Mouse (Mus musculus): ENCODE measurements around the gene Rpl10. TPM values are rescaled to one million over a fixed set of nuclear protein-coding genes. Genes with fewer than 3 reads are reported as not detected.
A peak's percentile ranks its signal among the peaks of the same experiment; 100 is the strongest.

The Rpl10 gene
- 100 to 1,000 TPM; 297 to 347 TPM for total RNA-seq (2021)

DNA sequence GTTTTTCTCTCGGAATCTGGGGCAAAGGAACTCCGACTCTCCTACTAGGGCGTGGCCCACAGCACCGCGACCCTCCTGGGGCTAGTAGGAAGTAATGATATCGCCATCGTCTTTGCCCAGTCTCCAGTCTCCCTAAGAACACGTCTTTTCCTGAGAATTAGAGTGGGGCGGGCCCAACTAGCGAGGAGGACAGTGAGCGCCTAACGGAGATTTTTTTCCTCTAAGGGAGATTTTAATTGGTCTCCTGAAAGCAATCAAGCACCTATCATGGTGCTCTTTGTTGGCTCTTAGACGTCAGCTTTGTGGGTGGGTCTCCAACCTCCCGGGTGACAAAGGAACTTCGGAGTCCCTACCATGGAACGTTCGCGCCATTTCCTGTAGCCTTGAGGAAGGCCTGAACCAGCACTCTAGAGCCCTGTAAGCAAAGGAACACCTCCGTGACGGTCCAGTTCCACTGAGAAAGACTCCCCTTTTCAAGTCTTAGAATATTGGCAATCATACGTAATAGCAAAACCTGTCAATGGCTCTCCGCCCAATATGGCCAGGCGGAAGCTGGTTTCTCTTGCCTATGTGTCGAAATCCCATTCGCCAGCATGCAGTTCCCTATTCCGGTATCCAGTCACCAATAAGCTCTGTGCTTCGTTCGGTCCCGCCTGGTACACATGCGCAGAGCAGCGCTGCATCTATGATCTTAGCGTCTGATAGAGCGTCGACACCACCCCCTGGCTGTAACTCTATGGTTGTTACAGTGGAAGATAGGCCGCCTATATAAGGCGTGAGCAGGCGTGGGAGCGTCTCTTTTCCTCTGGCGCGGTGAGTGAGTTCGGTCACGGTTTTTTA lies at the start of gene Rpl10:
TSS of gene Rpl10 (plus strand) at position 751 of the 840 bp plus-strand sequence.
- peak; percentile 92 for DNase-seq

GRCm38 (mm10) chrX:74230038-74230437 lies 40.6 kb upstream of the Rpl10 start:
- no peak for DNase-seq

GRCm38 (mm10) chrX:74233196-74233595 lies 37.4 kb upstream of the Rpl10 start:
- DNase-seq, result no peak

DNA sequence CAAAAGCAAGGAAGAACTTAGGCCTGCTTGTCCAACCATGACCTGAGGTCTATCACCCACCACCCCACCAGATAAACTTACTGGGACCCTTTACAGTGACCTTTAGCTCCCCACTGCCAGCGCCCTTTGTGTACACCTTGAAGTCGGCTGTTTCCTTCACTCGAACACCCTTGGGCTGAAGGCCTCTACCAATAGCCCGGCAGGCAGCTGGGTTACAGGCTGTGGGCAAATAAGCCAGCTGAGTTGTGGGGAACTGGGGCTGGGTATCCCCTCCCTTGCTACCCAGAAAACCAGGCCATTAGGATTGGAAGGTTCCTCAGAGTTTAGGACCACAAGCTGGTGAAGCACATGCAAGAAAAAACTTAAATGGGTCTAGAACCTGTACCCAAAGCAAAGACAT lies 30.3 kb upstream of the Rpl10 start:
- DNase-seq, result no peak

DNA sequence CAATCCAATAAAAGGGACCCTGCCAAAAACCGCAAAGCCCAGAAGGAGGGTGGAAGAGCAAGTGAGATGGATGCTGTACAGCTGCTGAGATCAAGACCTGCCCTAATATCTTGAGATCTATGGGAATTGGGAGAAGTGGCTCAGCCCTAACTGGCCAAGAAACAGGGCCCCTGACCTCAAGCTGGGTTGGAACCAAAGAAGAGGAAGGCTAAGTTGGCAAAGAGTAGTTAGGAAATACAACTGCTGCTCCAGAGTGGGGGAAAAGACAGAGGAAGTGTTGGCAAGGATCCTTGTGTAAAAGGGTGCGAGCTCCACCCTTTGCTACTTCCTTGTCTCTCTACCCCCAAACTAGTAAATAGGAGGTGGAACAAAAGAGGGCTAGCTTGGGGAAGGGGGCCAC lies 27.2 kb upstream of the Rpl10 start:
- no peak for DNase-seq

- DNase-seq, result no peak
Measured at GRCm38 (mm10) chrX:74243807-74244206, 26.8 kb upstream of the Rpl10 start.

GRCm38 (mm10) chrX:74244614-74245083 lies 26.0 kb upstream of the Rpl10 start:
- peak; percentile 65 for DNase-seq

GRCm38 (mm10) chrX:74245107-74245506 lies 25.5 kb upstream of the Rpl10 start:
- no peak for DNase-seq

DNA sequence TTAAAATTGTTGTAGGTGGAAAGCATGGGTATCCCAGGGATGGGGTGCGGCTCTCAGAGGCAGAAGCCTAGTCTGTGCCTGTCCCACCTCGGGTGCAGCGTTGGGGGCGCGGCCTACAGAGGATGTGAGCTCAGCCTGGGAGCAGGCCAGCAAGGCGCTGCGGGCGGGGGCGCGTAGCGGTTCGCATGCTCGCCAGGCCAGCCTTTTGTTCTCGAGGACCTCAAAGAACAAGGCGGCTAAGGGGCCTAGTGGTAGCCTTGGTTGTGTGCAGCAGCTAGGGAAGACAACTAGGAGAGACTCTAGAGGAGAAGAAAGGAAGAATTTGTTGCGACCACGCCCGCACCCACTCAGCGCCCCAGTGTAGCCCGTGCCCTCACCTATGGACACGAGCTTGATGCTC lies 24.9 kb upstream of the Rpl10 start:
- DNase-seq, result peak; percentile 89

GRCm38 (mm10) chrX:74246213-74246681 lies 24.4 kb upstream of the Rpl10 start:
- peak; percentile 88 for DNase-seq

GRCm38 (mm10) chrX:74246693-74247092 lies 23.9 kb upstream of the Rpl10 start:
- DNase-seq, result peak; percentile 47

DNA sequence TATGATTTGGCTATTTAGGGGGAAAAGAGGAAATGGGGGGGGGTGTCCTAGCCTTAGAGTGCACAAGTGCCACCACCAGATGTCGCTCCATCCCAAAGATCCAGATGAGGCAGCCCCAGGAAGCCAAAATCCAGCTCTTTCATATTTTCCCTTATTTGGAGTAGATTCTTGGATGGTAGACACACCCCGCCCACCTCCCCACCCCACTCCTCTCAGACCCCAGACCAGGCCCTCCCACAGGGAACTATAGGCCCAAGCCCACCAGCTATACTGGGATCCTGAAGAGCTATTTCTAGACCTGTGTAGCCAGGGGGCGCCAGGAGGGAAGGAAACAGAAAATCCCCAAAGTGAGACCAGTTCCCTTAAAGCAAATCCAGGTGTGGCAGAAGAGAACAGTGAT lies 22.0 kb upstream of the Rpl10 start:
- peak; percentile 81 for DNase-seq

- DNase-seq, result peak; percentile 79
Measured at GRCm38 (mm10) chrX:74249615-74250014, 21.0 kb upstream of the Rpl10 start, which contains the start of gene Flna. Gene Flna, minus strand, starts transcription at chrX:74249820.

DNA sequence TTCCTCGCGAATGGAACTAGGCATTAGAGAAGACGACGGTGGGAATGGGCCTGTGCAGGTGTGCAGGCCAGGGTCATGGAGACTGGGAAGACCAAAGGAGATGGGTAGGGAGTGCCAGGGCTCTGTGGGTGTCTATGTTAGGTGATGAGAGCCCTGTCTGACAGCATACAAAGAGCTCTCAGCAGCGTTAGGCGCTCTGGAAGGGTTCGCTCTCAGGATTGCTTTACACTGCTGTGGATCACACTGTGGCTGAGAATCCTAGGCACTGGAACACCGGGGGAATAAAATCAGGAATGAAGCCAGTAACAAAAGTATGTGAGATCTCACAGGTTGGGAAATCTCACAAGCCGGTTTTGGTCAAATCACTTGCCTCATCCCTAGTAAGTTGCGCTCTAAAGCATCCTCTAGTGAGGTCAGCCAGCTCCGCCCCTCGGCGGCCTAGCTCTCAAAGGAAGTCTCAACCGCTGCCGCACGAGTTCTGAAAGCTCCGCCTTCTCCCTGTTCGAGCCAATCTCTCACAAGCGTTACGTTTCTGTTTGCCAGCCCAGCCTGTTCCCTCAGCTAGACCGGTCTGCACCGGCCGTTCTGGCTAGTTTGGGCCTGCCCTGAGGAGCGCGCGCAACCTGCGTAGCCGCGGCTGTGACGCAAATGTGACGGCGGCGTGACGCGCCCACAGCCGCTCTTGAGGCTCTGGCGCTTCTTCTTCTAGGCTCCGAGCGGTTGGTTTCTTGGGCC lies 16.3 kb upstream of the Rpl10 start, which contains the start of gene Emd:
TSS of gene Emd (plus strand) at position 535 of the 735 bp plus-strand sequence.
- DNase-seq, result peak; percentile 89

- no peak for DNase-seq
Measured at GRCm38 (mm10) chrX:74254888-74255565, 15.6 kb upstream of the Rpl10 start.

DNA sequence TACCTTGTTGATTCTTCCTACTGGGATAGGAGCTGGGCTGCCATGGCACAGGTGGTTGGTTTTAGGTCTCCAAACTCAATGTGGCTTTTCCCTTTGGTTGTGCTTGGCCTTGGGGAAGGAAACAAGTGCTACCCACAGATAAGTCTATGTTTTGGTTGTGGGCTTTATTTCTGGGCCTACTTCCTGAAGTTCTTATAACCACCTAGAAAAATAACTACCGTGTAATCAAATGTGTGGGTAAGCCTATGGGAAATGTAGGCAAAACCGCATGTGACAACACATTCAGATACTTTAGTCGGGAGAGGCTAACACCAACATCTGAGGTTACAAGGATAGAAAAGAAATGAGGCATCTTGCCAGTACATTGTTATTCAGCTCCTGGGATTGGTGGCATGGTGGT lies 12.9 kb upstream of the Rpl10 start:
- no peak for DNase-seq

DNA sequence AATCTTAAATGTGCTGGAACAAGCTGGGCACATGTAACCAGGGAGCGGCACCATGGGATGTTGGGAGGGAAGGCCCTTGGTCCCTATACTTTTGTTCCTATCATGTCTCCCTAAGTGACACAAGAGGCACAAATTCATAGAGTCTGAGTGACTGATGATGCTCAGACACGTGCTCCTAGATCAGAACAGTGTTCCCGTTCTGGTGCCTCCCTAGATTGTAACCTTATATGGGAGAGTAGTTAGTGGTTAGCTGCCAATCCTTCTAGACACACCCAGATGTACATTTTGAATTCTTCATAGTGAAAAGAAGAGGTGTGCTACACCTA lies 913 bp upstream of the Rpl10 start:
- peak; percentile 12 for DNase-seq

DNA sequence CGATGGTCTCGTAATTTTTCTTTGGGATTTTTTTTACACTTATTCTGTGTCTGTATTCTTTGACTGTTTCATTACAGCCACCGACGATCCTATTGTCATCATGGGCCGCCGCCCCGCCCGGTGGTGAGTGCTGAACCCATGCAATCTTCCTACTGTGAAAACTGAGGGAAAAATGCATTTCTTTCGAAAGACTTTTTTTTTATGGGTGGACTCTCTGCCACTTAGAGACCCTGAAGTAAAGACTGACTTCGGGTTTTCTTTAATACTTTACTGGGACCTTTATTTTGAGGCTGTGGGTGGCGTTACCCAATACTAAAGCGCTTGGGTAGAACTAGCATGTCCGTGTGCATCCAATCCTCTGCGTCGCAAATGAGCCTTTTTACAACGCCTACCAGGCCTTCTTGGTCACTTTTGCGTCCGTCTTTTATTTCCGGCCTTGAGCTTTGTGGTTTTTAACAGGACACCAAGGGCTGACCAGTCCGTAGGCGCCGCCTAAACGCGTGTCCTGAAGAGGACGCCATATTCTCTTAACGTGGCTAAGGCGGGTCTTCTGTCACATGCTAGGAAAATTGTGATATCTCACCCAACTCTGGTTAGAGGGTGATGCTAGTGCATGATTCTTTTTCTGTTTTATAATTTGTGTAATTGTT lies 415 bp downstream of the Rpl10 start:
- DNase-seq, result peak; percentile 46

- no peak for DNase-seq
Measured at GRCm38 (mm10) chrX:74273422-74274322, 3.1 kb downstream of the Rpl10 start.

DNA sequence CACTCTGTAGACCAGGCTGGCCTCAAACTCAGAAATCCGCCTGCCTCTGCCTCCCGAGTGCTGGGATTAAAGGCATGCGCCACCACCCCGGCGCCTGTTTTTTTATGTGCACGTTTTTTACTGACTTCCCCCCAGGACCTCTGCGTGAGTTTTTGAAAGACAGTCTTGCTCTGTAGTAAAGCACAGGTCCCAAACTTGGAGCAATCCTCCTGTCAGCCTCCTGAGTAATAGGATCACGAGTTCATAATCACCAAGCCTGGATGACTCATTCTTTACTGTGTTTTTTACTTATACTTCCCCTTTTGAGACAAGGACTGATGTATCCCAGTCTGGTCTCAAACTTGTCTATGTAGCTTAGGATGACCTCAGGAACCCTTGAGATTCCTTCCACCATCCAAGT lies 7.3 kb downstream of the Rpl10 start:
- no peak for DNase-seq

DNA sequence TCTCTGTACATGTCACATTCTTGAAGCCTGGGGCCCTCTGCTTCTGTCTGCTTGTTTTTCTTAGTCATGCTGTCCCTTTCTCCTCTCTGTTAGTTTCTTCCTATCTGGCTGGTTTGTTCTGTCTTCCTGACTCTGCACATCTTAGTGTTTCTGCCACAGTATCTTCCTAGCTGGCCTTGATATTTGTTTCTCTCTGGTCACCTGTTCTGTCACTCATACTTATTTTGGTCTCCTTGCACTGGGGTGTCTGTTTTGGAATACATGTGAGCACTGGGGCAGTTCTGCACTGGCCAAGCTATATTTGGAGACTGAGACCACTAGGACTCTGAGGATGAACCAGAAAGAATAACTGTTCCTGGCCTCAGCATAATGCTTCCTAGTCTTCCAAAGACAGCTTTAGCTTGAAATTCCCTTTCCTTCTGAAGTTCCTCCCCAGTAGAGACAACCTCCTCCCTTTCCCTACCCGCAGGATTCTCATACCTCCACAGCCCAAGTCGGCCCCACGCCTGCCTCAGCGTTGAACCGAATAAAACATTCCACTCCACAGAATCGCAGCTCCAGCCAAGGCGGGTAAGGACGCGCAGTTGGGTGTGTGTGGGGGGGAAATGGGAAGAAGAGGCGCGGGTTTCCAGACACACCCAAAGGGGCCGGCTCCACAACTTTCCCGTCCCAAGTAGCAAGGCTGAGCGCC lies 10.6 kb downstream of the Rpl10 start:
- no peak for DNase-seq
